Mouse (Mus musculus) neural tube, embryonic 12.5 days (tissue): ENCODE measurements at regions not wholly inside any gene's neighbourhood (a gene's known extent, or its start where the extent isn't known, plus 50 kb on each side); places are given as distances from the start of the nearest gene placed in this dataset.
"Not testable (repeated sequence)": the region's sequence is repeated elsewhere in the genome, so short reads cannot be mapped to it uniquely, and the experiment has no call there.

Experiments
- ATAC-seq: fragments of 200-750 bp; cut with Nextera tagmentation; 2 replicates; pipeline ENCODE4 v1.8.0; 2017; ENCODE audit warnings: low read depth, mild to moderate bottlenecking, moderate TSS enrichment, moderate library complexity; ENCODE audit not compliant: low FRiP score
- H3K27ac ChIP-seq: fragments of 300-500 bp; sonication (generic); 2 replicates; pipeline ENCODE4 v1.5.1; 2016
- H3K27me3 ChIP-seq: fragments of 300-500 bp; sonication (generic); replicated peaks from 2 replicates; pipeline ENCODE4 v1.6.1; 2016; ENCODE audit warnings: mild to moderate bottlenecking
- H3K36me3 ChIP-seq: fragments of 300-500 bp; sonication (generic); 2 replicates; pipeline ENCODE4 v1.6.1; 2016; ENCODE audit warnings: mild to moderate bottlenecking
- H3K4me1 ChIP-seq: fragments of 300-500 bp; sonication (generic); 2 replicates; pipeline ENCODE4 v1.6.1; 2016
- H3K4me2 ChIP-seq: fragments of 300-500 bp; sonication (generic); replicated peaks from 2 replicates; pipeline ENCODE4 v1.6.1; 2016; ENCODE audit warnings: mild to moderate bottlenecking
- H3K4me3 ChIP-seq: fragments of 300-500 bp; sonication (generic); 2 replicates; pipeline ENCODE4 v1.5.1; 2016
- H3K9ac ChIP-seq: fragments of 300-500 bp; sonication (generic); 2 replicates; pipeline ENCODE4 v1.6.1; 2016; ENCODE audit warnings: mild to moderate bottlenecking
- H3K9me3 ChIP-seq: fragments of 300-500 bp; sonication (generic); 2 replicates; pipeline ENCODE4 v1.6.1; 2016; ENCODE audit warnings: mild to moderate bottlenecking
- WGBS: fragments of 180-500 bp; shearing (Covaris S2); methylation state at CpG from one replicate; pipeline ENCODE4 v1.1.7; 2016; 5-methylcytosine and 5-hydroxymethylcytosine counted together

- H3K9me3 ChIP-seq: no peaks in the 10 kb centered on the region
- ATAC-seq: no peak
- H3K4me3 ChIP-seq: no peak overlapping the region
- H3K36me3 ChIP-seq: no peaks in the 10 kb centered on the region
- no peak overlapping the region for H3K4me2 ChIP-seq
- H3K4me1 ChIP-seq: no peaks in the 10 kb centered on the region
- no peak overlapping the region for H3K27ac ChIP-seq
- H3K27me3 ChIP-seq: no peaks in the 10 kb centered on the region
- WGBS: 90% methylated on average over 3 of the region's 3 CpGs
- no peak overlapping the region for H3K9ac ChIP-seq
These were observed 232.1 kb upstream of the Pex5l start for GRCm38 (mm10) chr3:33375161-33375560.

- no peaks in the 10 kb centered on the region for H3K27me3 ChIP-seq
- no peak overlapping the region for H3K27ac ChIP-seq
- 73% methylated on average over 1 of the region's 1 CpGs for WGBS
- H3K4me2 ChIP-seq: no peak overlapping the region
- H3K4me1 ChIP-seq: no peaks in the 10 kb centered on the region
- ATAC-seq: no peak
- H3K4me3 ChIP-seq: no peak overlapping the region
- no peak overlapping the region for H3K9ac ChIP-seq
- H3K9me3 ChIP-seq: no peaks in the 10 kb centered on the region
- no peaks in the 10 kb centered on the region for H3K36me3 ChIP-seq
These were observed 229.8 kb upstream of the Pex5l start for GRCm38 (mm10) chr3:33372806-33373205.

- no peaks in the 10 kb centered on the region for H3K27me3 ChIP-seq
- H3K4me3 ChIP-seq: no peak overlapping the region
- no peak overlapping the region for H3K9ac ChIP-seq
- 98% methylated on average over 1 of the region's 1 CpGs for WGBS
- no peak overlapping the region for H3K27ac ChIP-seq
- no peaks in the 10 kb centered on the region for H3K4me1 ChIP-seq
- H3K4me2 ChIP-seq: no peak overlapping the region
- H3K9me3 ChIP-seq: no peaks in the 10 kb centered on the region
- ATAC-seq: no peak
- no peaks in the 10 kb centered on the region for H3K36me3 ChIP-seq
These were observed 220.5 kb upstream of the Pex5l start for GRCm38 (mm10) chr3:33363521-33363920.

GRCm38 (mm10) chr3:33360030-33360429, 217.0 kb upstream of the Pex5l start:
- Histone ChIP-seq H3K27ac (no peak overlapping the region), H3K9ac (no peak overlapping the region), H3K4me2 (no peak overlapping the region), H3K27me3 (no peaks in the 10 kb centered on the region), H3K4me1 (no peaks in the 10 kb centered on the region), H3K4me3 (no peak overlapping the region), H3K36me3 (no peaks in the 10 kb centered on the region), H3K9me3 (no peaks in the 10 kb centered on the region)
- 95% methylated on average over 2 of the region's 2 CpGs for WGBS
- no peak for ATAC-seq

GRCm38 (mm10) chr3:33353860-33354259, 210.8 kb upstream of the Pex5l start:
- no peak for ATAC-seq
- 94% methylated on average over 2 of the region's 2 CpGs for WGBS
- no peaks in the 10 kb centered on the region for H3K9me3 ChIP-seq

GRCm38 (mm10) chr3:33350986-33351385, 207.9 kb upstream of the Pex5l start:
- H3K36me3 ChIP-seq: no peaks in the 10 kb centered on the region
- 78% methylated on average over 6 of the region's 6 CpGs for WGBS
- no peak overlapping the region for H3K4me2 ChIP-seq
- H3K4me3 ChIP-seq: no peak overlapping the region
- H3K4me1 ChIP-seq: no peaks in the 10 kb centered on the region
- H3K27ac ChIP-seq: no peak overlapping the region
- no peak for ATAC-seq
- H3K27me3 ChIP-seq: no peaks in the 10 kb centered on the region
- no peaks in the 10 kb centered on the region for H3K9me3 ChIP-seq
- no peak overlapping the region for H3K9ac ChIP-seq

More at GRCm38 (mm10) chr3:33353860-33354259, 210.8 kb upstream of the Pex5l start:
- Histone ChIP-seq H3K4me2 (no peak overlapping the region), H3K36me3 (no peaks in the 10 kb centered on the region), H3K27me3 (no peaks in the 10 kb centered on the region), H3K4me1 (no peaks in the 10 kb centered on the region), H3K9ac (no peak overlapping the region), H3K4me3 (no peak overlapping the region), H3K27ac (no peak overlapping the region)

GRCm38 (mm10) chr3:33334056-33334455, 191.0 kb upstream of the Pex5l start:
- H3K4me3 ChIP-seq: no peak overlapping the region
- WGBS: 96% methylated on average over 3 of the region's 3 CpGs
- H3K4me2 ChIP-seq: no peak overlapping the region
- no peak overlapping the region for H3K27ac ChIP-seq
- H3K27me3 ChIP-seq: no peaks in the 10 kb centered on the region
- ATAC-seq: no peak
- H3K4me1 ChIP-seq: no peaks in the 10 kb centered on the region
- no peaks in the 10 kb centered on the region for H3K36me3 ChIP-seq
- no peaks in the 10 kb centered on the region for H3K9me3 ChIP-seq
- H3K9ac ChIP-seq: no peak overlapping the region

- not testable (repeated sequence) for H3K4me3 ChIP-seq, H3K9ac ChIP-seq, H3K9me3 ChIP-seq, ATAC-seq, H3K27me3 ChIP-seq, H3K4me2 ChIP-seq, H3K36me3 ChIP-seq, H3K4me1 ChIP-seq, H3K27ac ChIP-seq
- 80% methylated on average over 1 of the region's 1 CpGs for WGBS
These were observed 174.6 kb upstream of the Pex5l start for GRCm38 (mm10) chr3:33317691-33318090.

- ATAC-seq: no peak
- WGBS: 87% methylated on average over 3 of the region's 3 CpGs
- no peak overlapping the region for H3K9ac ChIP-seq
These were observed 169.3 kb upstream of the Pex5l start for GRCm38 (mm10) chr3:33312230-33312825.

GRCm38 (mm10) chr3:33308212-33308611, 165.2 kb upstream of the Pex5l start:
- Histone ChIP-seq H3K4me2 (no peak overlapping the region), H3K27me3 (no peaks in the 10 kb centered on the region), H3K4me3 (no peak overlapping the region), H3K9ac (no peak overlapping the region), H3K4me1 (no peaks in the 10 kb centered on the region), H3K36me3 (no peaks in the 10 kb centered on the region), H3K9me3 (no peaks in the 10 kb centered on the region), H3K27ac (no peak overlapping the region)
- 52% methylated on average over 2 of the region's 2 CpGs for WGBS
- no peak for ATAC-seq

More at GRCm38 (mm10) chr3:33312230-33312825, 169.3 kb upstream of the Pex5l start:
- Histone ChIP-seq H3K27me3 (no peaks in the 10 kb centered on the region), H3K36me3 (no peaks in the 10 kb centered on the region), H3K4me3 (no peak overlapping the region), H3K9me3 (no peaks in the 10 kb centered on the region), H3K4me2 (no peak overlapping the region), H3K4me1 (no peaks in the 10 kb centered on the region), H3K27ac (no peak overlapping the region)

GRCm38 (mm10) chr3:33306169-33306568, 163.1 kb upstream of the Pex5l start:
- H3K27me3 ChIP-seq: no peaks in the 10 kb centered on the region
- no peak overlapping the region for H3K27ac ChIP-seq
- no peaks in the 10 kb centered on the region for H3K9me3 ChIP-seq
- no peak overlapping the region for H3K4me3 ChIP-seq
- no peak overlapping the region for H3K9ac ChIP-seq
- H3K36me3 ChIP-seq: no peaks in the 10 kb centered on the region
- no peaks in the 10 kb centered on the region for H3K4me1 ChIP-seq
- ATAC-seq: no peak
- H3K4me2 ChIP-seq: no peak overlapping the region

GRCm38 (mm10) chr3:33305756-33306155, 162.7 kb upstream of the Pex5l start:
- Histone ChIP-seq H3K9me3 (no peaks in the 10 kb centered on the region), H3K27me3 (no peaks in the 10 kb centered on the region), H3K9ac (no peak overlapping the region), H3K4me1 (no peaks in the 10 kb centered on the region), H3K4me3 (no peak overlapping the region), H3K4me2 (no peak overlapping the region), H3K36me3 (no peaks in the 10 kb centered on the region), H3K27ac (no peak overlapping the region)
- WGBS: 69% methylated on average over 2 of the region's 2 CpGs
- ATAC-seq: no peak

- 69% methylated on average over 2 of the region's 2 CpGs for WGBS
- no peaks in the 10 kb centered on the region for H3K9me3 ChIP-seq
- H3K4me2 ChIP-seq: no peak overlapping the region
- no peaks in the 10 kb centered on the region for H3K27me3 ChIP-seq
- no peak overlapping the region for H3K9ac ChIP-seq
- H3K36me3 ChIP-seq: no peaks in the 10 kb centered on the region
- H3K4me3 ChIP-seq: no peak overlapping the region
- no peaks in the 10 kb centered on the region for H3K4me1 ChIP-seq
- ATAC-seq: no peak
- H3K27ac ChIP-seq: no peak overlapping the region
These were observed 119.8 kb upstream of the Pex5l start for GRCm38 (mm10) chr3:33262797-33263196.
